Mouse (Mus musculus): ENCODE results near the gene Adamtsl1. TPM values are rescaled to one million over a fixed set of nuclear protein-coding genes. Genes with fewer than 3 reads are reported as not detected.
A peak's percentile ranks its signal among the peaks of the same experiment; 100 is the strongest.

Gene Adamtsl1
- polyA plus RNA-seq, 2 experiments = 0.11 to 0.23 TPM

DNA sequence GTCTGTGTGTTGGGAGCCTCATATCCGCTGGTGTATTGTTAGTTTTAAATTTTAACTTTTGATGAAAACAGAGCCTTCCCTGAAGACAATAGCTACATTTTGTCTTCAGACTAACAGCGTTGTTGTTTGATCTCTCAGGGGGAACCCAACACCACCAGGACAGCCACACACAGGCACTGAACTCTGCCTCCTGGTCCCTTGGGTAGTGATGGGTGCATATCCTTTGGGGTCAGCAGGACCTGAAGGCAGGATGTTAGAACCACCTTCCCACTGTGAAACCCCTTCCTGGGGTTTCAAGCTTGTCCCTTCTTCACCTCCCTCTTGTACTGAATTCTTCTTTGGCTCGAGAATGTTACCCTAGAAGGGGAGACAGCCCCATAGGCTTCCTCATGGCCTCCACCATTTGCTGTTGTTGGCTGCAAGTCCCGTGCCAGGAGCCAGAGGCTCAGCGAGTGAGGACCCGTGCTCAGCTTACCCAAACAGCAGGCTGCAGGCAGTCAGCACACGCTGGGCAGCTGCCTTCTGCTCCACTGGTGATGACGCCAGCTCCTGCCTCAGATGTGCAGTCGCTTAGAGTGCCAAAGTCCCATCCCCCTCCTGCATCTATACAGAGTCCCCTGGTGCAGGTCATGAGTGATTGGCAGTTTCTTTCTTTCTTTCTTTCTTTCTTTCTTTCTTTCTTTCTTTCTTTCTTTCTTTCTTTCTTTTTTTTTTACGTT, 506.6 kb downstream of the Adamtsl1 start:
- Histone ChIP-seq H3K4me2 (ENCODE audit: low read depth) (no peak overlapping the region), H3K4me3 (ENCODE audit: insufficient read depth in 1 of 2, low read depth in 2 of 2, low read length in 2 of 2) (no peak overlapping the region), H3K9me3 (ENCODE audit: control insufficient read depth, low read length) (no peaks in the 10 kb centered on the region), H3K4me1 (replicated peaks; ENCODE audit: control insufficient read depth in 2 of 2, insufficient read depth in 2 of 2, low read length in 1 of 2) (no peaks in the 10 kb centered on the region), H3K9ac (replicated peaks) (no peak overlapping the region), H3K27me3 (ENCODE audit: control insufficient read depth, insufficient read depth, low read length) (no peaks in the 10 kb centered on the region), H3K36me3 (replicated peaks; ENCODE audit: control insufficient read depth, insufficient read depth, low read depth) (no peaks in the 10 kb centered on the region), H3K27ac (no peak overlapping the region)
- no peak for DNase-seq (ENCODE audit: low read depth in 3 of 3, low spot score in 3 of 3)
- 58% methylated on average over 10 of the region's 10 CpGs for WGBS (ENCODE audit: insufficient replicate concordance)
- ATAC-seq (ENCODE audit: insufficient read depth) = no peak
- TF ChIP-seq CTCF (IDR thresholded peaks at IDR 0.05; ENCODE audit: low read depth) (no peak), EP300 (IDR thresholded peaks at IDR 0.05; ENCODE audit: low read depth) (no peak)

DNA sequence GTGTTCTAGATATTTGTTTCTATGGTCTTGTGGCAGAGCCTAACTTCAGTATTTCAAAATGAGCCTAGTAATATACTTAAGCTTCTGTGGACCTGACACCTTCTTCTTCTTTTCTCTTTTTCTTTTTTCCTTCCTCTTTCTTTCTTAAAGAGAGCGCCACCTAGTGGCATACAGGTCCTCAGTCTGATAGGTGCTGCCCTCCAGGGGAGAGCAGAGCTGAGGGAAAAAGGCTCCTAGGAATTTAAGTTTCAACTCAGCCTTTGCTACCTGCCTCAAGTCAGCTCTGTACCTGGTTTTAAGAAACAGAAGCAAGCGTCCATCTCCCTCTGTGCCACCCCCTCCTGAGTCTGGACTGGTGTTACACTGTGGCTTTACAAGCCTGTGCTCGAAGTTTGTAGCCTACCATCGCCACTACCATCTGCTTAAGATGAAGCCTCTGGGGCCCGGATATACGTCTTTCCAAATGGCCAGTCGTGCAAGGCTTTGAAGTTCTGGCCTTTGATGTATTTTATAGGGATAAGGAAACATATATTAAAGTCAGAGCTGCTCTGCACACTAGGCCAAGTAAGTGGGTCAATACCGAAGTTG, 510.7 kb downstream of the Adamtsl1 start:
- Histone ChIP-seq H3K9me3 (ENCODE audit: control insufficient read depth, low read length) (no peaks in the 10 kb centered on the region), H3K9ac (replicated peaks) (no peak overlapping the region), H3K27me3 (ENCODE audit: control insufficient read depth, insufficient read depth, low read length) (no peaks in the 10 kb centered on the region), H3K27ac (no peak overlapping the region), H3K4me1 (replicated peaks; ENCODE audit: control insufficient read depth in 2 of 2, insufficient read depth in 2 of 2, low read length in 1 of 2) (no peaks in the 10 kb centered on the region), H3K4me3 (ENCODE audit: insufficient read depth in 1 of 2, low read depth in 2 of 2, low read length in 2 of 2) (no peak overlapping the region), H3K4me2 (ENCODE audit: low read depth) (no peak overlapping the region), H3K36me3 (replicated peaks; ENCODE audit: control insufficient read depth, insufficient read depth, low read depth) (no peaks in the 10 kb centered on the region)
- DNase-seq (ENCODE audit: low read depth in 3 of 3, low spot score in 3 of 3) (peak in 2 of 3 experiments; percentile 3 to 13), ATAC-seq (ENCODE audit: insufficient read depth) (no peak)
- TF ChIP-seq EP300 (IDR thresholded peaks at IDR 0.05; ENCODE audit: low read depth) (no peak), CTCF (IDR thresholded peaks at IDR 0.05; ENCODE audit: low read depth) (peak; percentile 67)
- WGBS (ENCODE audit: insufficient replicate concordance) = 46% methylated on average over 8 of the region's 8 CpGs

DNA sequence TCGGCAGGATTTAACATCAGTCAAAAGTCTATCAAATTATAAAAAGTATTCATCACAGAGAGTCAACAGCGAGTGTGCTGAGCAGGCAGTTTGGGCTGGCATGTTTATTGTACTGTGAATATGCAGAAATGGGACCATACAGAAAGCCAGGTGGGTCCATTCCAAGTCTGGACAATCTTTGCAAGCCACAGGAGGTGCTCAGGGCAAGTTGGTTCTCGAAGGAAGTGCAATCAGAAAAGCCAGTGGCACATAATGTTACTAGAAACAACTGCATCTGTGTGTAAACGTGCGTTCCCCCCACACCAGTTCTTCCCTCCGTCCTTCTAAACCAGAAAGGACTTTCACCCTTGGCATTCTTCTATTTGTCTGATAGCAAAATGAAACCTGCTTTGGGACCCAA, 515.5 kb downstream of the Adamtsl1 start:
- no peak overlapping the region for H3K27ac ChIP-seq
- TF ChIP-seq EP300 (IDR thresholded peaks at IDR 0.05; ENCODE audit: low read depth) (no peak), CTCF (IDR thresholded peaks at IDR 0.05; ENCODE audit: low read depth) (no peak)
- H3K4me2 ChIP-seq (ENCODE audit: low read depth) = no peak overlapping the region
- ATAC-seq (ENCODE audit: insufficient read depth) (no peak), DNase-seq (ENCODE audit: low read depth in 3 of 3, low spot score in 3 of 3) (no peak)
- H3K27me3 ChIP-seq (ENCODE audit: control insufficient read depth, insufficient read depth, low read length) = no peaks in the 10 kb centered on the region
- H3K9me3 ChIP-seq (ENCODE audit: control insufficient read depth, low read length) = no peaks in the 10 kb centered on the region
- WGBS (ENCODE audit: insufficient replicate concordance) = 70% methylated on average over 6 of the region's 6 CpGs
- no peak overlapping the region for H3K4me3 ChIP-seq (ENCODE audit: insufficient read depth in 1 of 2, low read depth in 2 of 2, low read length in 2 of 2)
- no peaks in the 10 kb centered on the region for H3K36me3 ChIP-seq (replicated peaks; ENCODE audit: control insufficient read depth, insufficient read depth, low read depth)
- no peak overlapping the region for H3K9ac ChIP-seq (replicated peaks)
- H3K4me1 ChIP-seq (replicated peaks; ENCODE audit: control insufficient read depth in 2 of 2, insufficient read depth in 2 of 2, low read length in 1 of 2) = no peaks in the 10 kb centered on the region

DNA sequence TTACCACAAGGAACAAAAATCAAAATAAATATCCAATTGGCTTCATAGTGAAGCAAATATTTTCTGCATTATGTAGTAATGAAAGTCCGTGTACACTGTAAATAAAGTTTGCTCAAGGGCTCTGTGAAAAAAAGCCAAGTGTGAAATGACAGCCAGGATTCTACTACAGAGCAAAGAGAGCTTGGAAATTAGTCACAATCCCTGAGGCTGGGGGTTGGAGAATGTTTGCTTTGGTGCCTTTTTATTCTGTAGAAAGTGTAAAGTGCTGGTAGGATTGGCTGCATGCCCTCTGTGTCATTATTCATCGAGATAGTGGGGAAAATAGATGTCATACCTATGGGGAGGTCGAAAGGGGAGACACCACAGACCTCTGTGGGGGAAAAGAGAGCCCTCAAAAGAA, 516.2 kb downstream of the Adamtsl1 start:
- Histone ChIP-seq H3K36me3 (replicated peaks; ENCODE audit: control insufficient read depth, insufficient read depth, low read depth) (no peaks in the 10 kb centered on the region), H3K4me3 (ENCODE audit: insufficient read depth in 1 of 2, low read depth in 2 of 2, low read length in 2 of 2) (no peak overlapping the region), H3K9me3 (ENCODE audit: control insufficient read depth, low read length) (no peaks in the 10 kb centered on the region), H3K27ac (no peak overlapping the region), H3K27me3 (ENCODE audit: control insufficient read depth, insufficient read depth, low read length) (no peaks in the 10 kb centered on the region), H3K9ac (replicated peaks) (no peak overlapping the region), H3K4me1 (replicated peaks; ENCODE audit: control insufficient read depth in 2 of 2, insufficient read depth in 2 of 2, low read length in 1 of 2) (no peaks in the 10 kb centered on the region), H3K4me2 (ENCODE audit: low read depth) (no peak overlapping the region)
- ATAC-seq (ENCODE audit: insufficient read depth) (no peak), DNase-seq (ENCODE audit: low read depth in 3 of 3, low spot score in 3 of 3) (no peak)
- WGBS (ENCODE audit: insufficient replicate concordance) = 41% methylated on average over 3 of the region's 3 CpGs
- no peak for TF ChIP-seq CTCF (IDR thresholded peaks at IDR 0.05; ENCODE audit: low read depth)
- TF ChIP-seq EP300 (IDR thresholded peaks at IDR 0.05; ENCODE audit: low read depth) = no peak

DNA sequence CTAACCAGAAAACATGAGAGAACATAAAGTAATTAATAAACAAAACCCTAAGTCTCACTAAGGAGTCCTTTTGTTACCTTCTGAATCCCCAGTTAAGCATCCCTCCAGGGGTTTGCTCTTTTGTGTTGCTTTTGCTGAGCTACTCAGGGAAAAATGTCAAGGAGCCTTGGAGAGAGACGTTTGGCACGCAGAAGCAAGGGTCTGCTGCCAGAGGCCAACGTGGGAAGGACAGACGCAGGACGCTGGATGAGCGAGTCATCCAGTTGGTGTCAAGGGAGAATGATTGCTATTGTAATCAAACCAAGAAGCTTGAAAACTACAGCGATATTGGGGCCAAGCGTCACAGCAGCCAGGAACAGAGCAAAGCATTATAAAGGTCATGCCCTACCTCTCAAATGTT, 517.1 kb downstream of the Adamtsl1 start:
- H3K27me3 ChIP-seq (ENCODE audit: control insufficient read depth, insufficient read depth, low read length) = no peaks in the 10 kb centered on the region
- no peak overlapping the region for H3K27ac ChIP-seq
- 57% methylated on average over 8 of the region's 8 CpGs for WGBS (ENCODE audit: insufficient replicate concordance)
- no peak for DNase-seq (ENCODE audit: low read depth in 3 of 3, low spot score in 3 of 3)
- ATAC-seq (ENCODE audit: insufficient read depth) = no peak
- no peak for TF ChIP-seq EP300 (IDR thresholded peaks at IDR 0.05; ENCODE audit: low read depth)
- no peak for TF ChIP-seq CTCF (IDR thresholded peaks at IDR 0.05; ENCODE audit: low read depth)
- no peaks in the 10 kb centered on the region for H3K36me3 ChIP-seq (replicated peaks; ENCODE audit: control insufficient read depth, insufficient read depth, low read depth)
- no peak overlapping the region for H3K4me3 ChIP-seq (ENCODE audit: insufficient read depth in 1 of 2, low read depth in 2 of 2, low read length in 2 of 2)
- no peaks in the 10 kb centered on the region for H3K9me3 ChIP-seq (ENCODE audit: control insufficient read depth, low read length)
- no peak overlapping the region for H3K4me2 ChIP-seq (ENCODE audit: low read depth)
- no peak overlapping the region for H3K9ac ChIP-seq (replicated peaks)
- H3K4me1 ChIP-seq (replicated peaks; ENCODE audit: control insufficient read depth in 2 of 2, insufficient read depth in 2 of 2, low read length in 1 of 2) = no peaks in the 10 kb centered on the region
